Mouse (Mus musculus) layer of hippocampus, postnatal 25 days (tissue): ENCODE measurements at regions not wholly inside any gene's neighbourhood (a gene's known extent, or its start where the extent isn't known, plus 50 kb on each side); places are given as distances from the start of the nearest gene placed in this dataset.

Experiments
- DNase-seq, 2 experiments: peaks; one replicate each; pipeline ENCODE4 v3.0.0; 2022; ENCODE audit warnings: mixed read lengths in 2 of 2, low spot score in 1 of 2; ENCODE audit errors: extremely low spot score in 1 of 2

GRCm38 (mm10) chr9:47423462-47423832, 106.5 kb upstream of the Cadm1 start:
- DNase-seq: no peak

- no peak for DNase-seq
Observed at GRCm38 (mm10) chr9:47424191-47424590, 105.8 kb upstream of the Cadm1 start.

- no peak for DNase-seq
Observed at GRCm38 (mm10) chr9:47426712-47427111, 103.3 kb upstream of the Cadm1 start.

GRCm38 (mm10) chr9:47428710-47429341, 101.1 kb upstream of the Cadm1 start:
- no peak for DNase-seq

GRCm38 (mm10) chr9:47429691-47430090, 100.3 kb upstream of the Cadm1 start:
- no peak for DNase-seq

- DNase-seq: no peak
Observed at GRCm38 (mm10) chr9:47432715-47433114, 97.3 kb upstream of the Cadm1 start.

- no peak for DNase-seq
Observed at GRCm38 (mm10) chr9:47433185-47433584, 96.8 kb upstream of the Cadm1 start.

GRCm38 (mm10) chr9:47434091-47434490, 95.9 kb upstream of the Cadm1 start:
- DNase-seq: no peak

- DNase-seq: no peak
Observed at GRCm38 (mm10) chr9:47438976-47439375, 91.0 kb upstream of the Cadm1 start.

GRCm38 (mm10) chr9:47439506-47439905, 90.5 kb upstream of the Cadm1 start:
- no peak for DNase-seq

- no peak for DNase-seq
Observed at GRCm38 (mm10) chr9:47440128-47440527, 89.8 kb upstream of the Cadm1 start.

- no peak for DNase-seq
Observed at GRCm38 (mm10) chr9:47441155-47441554, 88.8 kb upstream of the Cadm1 start.

- DNase-seq: no peak
Observed at GRCm38 (mm10) chr9:47444168-47444567, 85.8 kb upstream of the Cadm1 start.

- DNase-seq: no peak
Observed at GRCm38 (mm10) chr9:47444752-47445151, 85.2 kb upstream of the Cadm1 start.

GRCm38 (mm10) chr9:47445332-47445731, 84.6 kb upstream of the Cadm1 start:
- no peak for DNase-seq

- DNase-seq: no peak
Observed at GRCm38 (mm10) chr9:47452752-47453151, 77.2 kb upstream of the Cadm1 start.

GRCm38 (mm10) chr9:47458721-47459418, 71.1 kb upstream of the Cadm1 start:
- DNase-seq: no peak

GRCm38 (mm10) chr9:47459461-47460049, 70.4 kb upstream of the Cadm1 start:
- DNase-seq: no peak

GRCm38 (mm10) chr9:47460241-47460640, 69.7 kb upstream of the Cadm1 start:
- DNase-seq: no peak

- DNase-seq: no peak
Observed at GRCm38 (mm10) chr9:47461915-47462314, 68.1 kb upstream of the Cadm1 start.

- no peak for DNase-seq
Observed at GRCm38 (mm10) chr9:47466767-47467166, 63.2 kb upstream of the Cadm1 start.

GRCm38 (mm10) chr9:47467815-47468214, 62.2 kb upstream of the Cadm1 start:
- DNase-seq: no peak
